In the genomic region with DNA sequence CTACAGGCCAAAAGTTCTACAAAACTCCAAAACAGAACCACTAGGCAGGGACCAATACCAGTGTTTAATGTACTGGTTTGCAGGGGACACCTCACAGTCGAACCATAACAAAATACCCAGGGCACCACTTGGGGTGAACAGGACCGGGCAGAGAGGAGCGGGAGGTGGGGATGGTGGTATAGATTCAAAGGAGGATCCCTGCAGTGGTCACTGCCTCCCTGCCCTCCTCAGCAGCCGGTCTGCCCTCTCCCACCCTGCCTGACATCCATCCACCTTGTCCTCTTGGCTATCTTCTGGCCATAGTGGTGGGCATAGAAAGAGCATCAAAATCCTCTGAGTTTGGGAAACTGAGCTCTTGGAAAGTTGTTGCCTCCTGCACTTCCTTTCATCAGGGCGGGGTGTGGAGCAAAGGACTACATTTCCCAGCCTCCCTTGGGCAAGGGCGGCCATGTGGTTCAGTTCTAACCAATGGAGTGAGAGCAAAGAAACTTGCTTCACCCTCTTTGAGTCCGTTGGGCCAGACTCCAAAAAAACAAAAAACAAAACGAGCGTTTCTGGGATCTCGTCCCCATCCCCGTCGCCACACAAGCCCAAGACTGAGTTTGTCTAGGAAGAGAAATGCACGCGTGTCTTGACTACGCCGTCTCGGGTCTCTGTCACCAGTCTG, we compare ENCODE assay signal across 7 mouse cellular contexts. TPM values are rescaled to one million over a fixed set of nuclear protein-coding genes. Genes with fewer than 3 reads are reported as not detected.
DNase-seq lines count a peak whose midpoint lies in the region; ATAC-seq and TF ChIP-seq lines count a peak whose summit lies in the region.

No protein-coding gene starts in this region.

- H3K4me3 ChIP-seq in E14TG2a.4 (replicated peaks; ENCODE audit: low read length): peak overlapping the region; percentile 65
- H3K4me3 ChIP-seq in embryonic facial prominence, embryonic 15.5 days (replicated peaks): peak overlapping the region; percentile 50
- peak overlapping the region; percentile 51 for H3K4me3 ChIP-seq in heart, embryonic 12.5 days
- peak overlapping the region; percentile 42 for H3K4me3 ChIP-seq in kidney, embryonic 14.5 days (ENCODE audit: low read length)
- peak overlapping the region; percentile 37 for H3K4me3 ChIP-seq in liver, postnatal 0 days (ENCODE audit: low read depth, low read length)
- H3K4me3 ChIP-seq in neural tube, embryonic 13.5 days: peak overlapping the region; percentile 42

- no peak for TF ChIP-seq EP300 in liver, postnatal 0 days (IDR thresholded peaks at IDR 0.05; ENCODE audit: low read depth)

- peak; percentile 87 for ATAC-seq in embryonic facial prominence, embryonic 15.5 days (ENCODE audit: insufficient number of reproducible peaks, low FRiP score, low TSS enrichment, low read depth)
- ATAC-seq in heart, embryonic 12.5 days (ENCODE audit: insufficient number of reproducible peaks, low FRiP score): peak; percentile 82
- ATAC-seq in kidney, embryonic 14.5 days (ENCODE audit: low FRiP score, low TSS enrichment): peak; percentile 85
- ATAC-seq in liver, postnatal 0 days: peak; percentile 92
- peak; percentile 83 for ATAC-seq in neural tube, embryonic 13.5 days (ENCODE audit: low read depth)

- H3K27me3 ChIP-seq in E14TG2a.4 (ENCODE audit: insufficient read depth, low read length): no peaks in the 10 kb centered on the region
- H3K27me3 ChIP-seq in embryonic facial prominence, embryonic 15.5 days: no peaks in the 10 kb centered on the region
- no peaks in the 10 kb centered on the region for H3K27me3 ChIP-seq in heart, embryonic 12.5 days (replicated peaks)
- no peaks in the 10 kb centered on the region for H3K27me3 ChIP-seq in kidney, embryonic 14.5 days (ENCODE audit: control insufficient read depth, insufficient read depth, low read length)
- no peaks in the 10 kb centered on the region for H3K27me3 ChIP-seq in liver, postnatal 0 days (ENCODE audit: insufficient read depth, low read length)
- H3K27me3 ChIP-seq in neural tube, embryonic 13.5 days: no peaks in the 10 kb centered on the region

- no peaks in the 10 kb centered on the region for H3K36me3 ChIP-seq in E14TG2a.4 (ENCODE audit: insufficient read depth, low read length)
- H3K36me3 ChIP-seq in embryonic facial prominence, embryonic 15.5 days: peaks cover 14% of the 10 kb centered on the region
- peaks cover 11% of the 10 kb centered on the region for H3K36me3 ChIP-seq in heart, embryonic 12.5 days
- H3K36me3 ChIP-seq in kidney, embryonic 14.5 days (ENCODE audit: control insufficient read depth, insufficient read depth, low read length): peaks cover 11% of the 10 kb centered on the region
- no peaks in the 10 kb centered on the region for H3K36me3 ChIP-seq in liver, postnatal 0 days (replicated peaks; ENCODE audit: insufficient read depth, low read length)
- H3K36me3 ChIP-seq in neural tube, embryonic 13.5 days: peaks cover 21% of the 10 kb centered on the region

- H3K9me3 ChIP-seq in E14TG2a.4 (ENCODE audit: low read length): no peaks in the 10 kb centered on the region
- no peaks in the 10 kb centered on the region for H3K9me3 ChIP-seq in embryonic facial prominence, embryonic 15.5 days (replicated peaks)
- H3K9me3 ChIP-seq in heart, embryonic 12.5 days (replicated peaks): no peaks in the 10 kb centered on the region
- no peaks in the 10 kb centered on the region for H3K9me3 ChIP-seq in kidney, embryonic 14.5 days (ENCODE audit: control insufficient read depth, low read length)
- H3K9me3 ChIP-seq in liver, postnatal 0 days (ENCODE audit: low read length): no peaks in the 10 kb centered on the region
- no peaks in the 10 kb centered on the region for H3K9me3 ChIP-seq in neural tube, embryonic 13.5 days

- TF ChIP-seq CTCF in E14TG2a.4 (conservative IDR thresholded peaks at IDR 0.05; ENCODE audit: low read length): no peak
- TF ChIP-seq CTCF in liver, postnatal 0 days (IDR thresholded peaks at IDR 0.05; ENCODE audit: low read depth): no peak

- WGBS in embryonic facial prominence, embryonic 15.5 days: 3% methylated on average over 17 of the region's 17 CpGs
- WGBS in heart, embryonic 12.5 days: 4% methylated on average over 17 of the region's 17 CpGs
- WGBS in kidney, embryonic 14.5 days: 4% methylated on average over 17 of the region's 17 CpGs
- 8% methylated on average over 17 of the region's 17 CpGs for WGBS in liver, postnatal 0 days (ENCODE audit: insufficient replicate concordance)
- WGBS in neural tube, embryonic 13.5 days: 5% methylated on average over 17 of the region's 17 CpGs

- peak; percentile 43 for DNase-seq in adrenal gland, adult 8-10 months
- peak; percentile 64 for DNase-seq in liver, postnatal 0 days

- peak overlapping the region; percentile 74 for H3K27ac ChIP-seq in embryonic facial prominence, embryonic 15.5 days (replicated peaks)
- no peak overlapping the region for H3K27ac ChIP-seq in heart, embryonic 12.5 days (ENCODE audit: poor library complexity, severe bottlenecking)
- H3K27ac ChIP-seq in kidney, embryonic 14.5 days (ENCODE audit: low read depth, low read length): no peak overlapping the region
- no peak overlapping the region for H3K27ac ChIP-seq in liver, postnatal 0 days (ENCODE audit: low read depth)
- H3K27ac ChIP-seq in neural tube, embryonic 13.5 days (replicated peaks): no peak overlapping the region

- peak overlapping the region; percentile 59 for H3K4me2 ChIP-seq in embryonic facial prominence, embryonic 15.5 days (replicated peaks)
- peak overlapping the region; percentile 66 for H3K4me2 ChIP-seq in heart, embryonic 12.5 days
- peak overlapping the region; percentile 49 for H3K4me2 ChIP-seq in kidney, embryonic 14.5 days (replicated peaks; ENCODE audit: low read depth, low read length)
- H3K4me2 ChIP-seq in liver, postnatal 0 days (ENCODE audit: low read depth, low read length): peak overlapping the region; percentile 64
- peak overlapping the region; percentile 57 for H3K4me2 ChIP-seq in neural tube, embryonic 13.5 days

- H3K9ac ChIP-seq in embryonic facial prominence, embryonic 15.5 days: peak overlapping the region; percentile 40
- 0 out of 2 replicates have a peak overlapping the region, but pooled peaks have one; percentile 56 for H3K9ac ChIP-seq in heart, embryonic 12.5 days
- H3K9ac ChIP-seq in kidney, embryonic 14.5 days (ENCODE audit: low read depth, low read length): peak overlapping the region; percentile 48
- H3K9ac ChIP-seq in liver, postnatal 0 days (replicated peaks): no peak overlapping the region
- H3K9ac ChIP-seq in neural tube, embryonic 13.5 days: peak overlapping the region; percentile 64

- H3K4me1 ChIP-seq in E14TG2a.4 (replicated peaks; ENCODE audit: low read depth, low read length): peaks cover 65% of the 10 kb centered on the region
- peaks cover 18% of the 10 kb centered on the region; the same call in 1 of the 2 replicates for H3K4me1 ChIP-seq in embryonic facial prominence, embryonic 15.5 days
- H3K4me1 ChIP-seq in heart, embryonic 12.5 days (replicated peaks): peaks cover 16% of the 10 kb centered on the region; the same call in 1 of the 2 replicates
- H3K4me1 ChIP-seq in kidney, embryonic 14.5 days (ENCODE audit: control insufficient read depth, insufficient read depth, low read length): no peaks in the 10 kb centered on the region
- peaks cover 5% of the 10 kb centered on the region; the same call in 1 of the 2 replicates for H3K4me1 ChIP-seq in liver, postnatal 0 days (ENCODE audit: insufficient read depth)
- H3K4me1 ChIP-seq in neural tube, embryonic 13.5 days (replicated peaks): peaks cover 11% of the 10 kb centered on the region

RNA-seq across cellular contexts. Expression of a gene that starts 16.5 kb away (rescaled TPM):
- total RNA-seq in adrenal gland, adult 8-10 months (2022): 1 to 10 TPM in 3 of 4 experiments, under 1 TPM in 1; 0.84 to 2.5 (median 1.4) TPM
- 0.47 and 0.53 TPM in 2 replicates for polyA plus RNA-seq in embryonic facial prominence, embryonic 15.5 days (2015; fragmentation: Nextera tagmentation; extraction: Ambion mirVana)
- 0.42 and 0.49 TPM in 2 replicates for polyA plus RNA-seq in heart, embryonic 12.5 days (2016; fragmentation: Nextera tagmentation; extraction: Ambion mirVana)
- 0.10 TPM in 1 of 2 replicates, not detected in the other for polyA plus RNA-seq in kidney, embryonic 14.5 days (2014; fragmentation: Nextera tagmentation; extraction: Ambion mirVana)
- 0.20 and 0.24 TPM in 2 replicates for polyA plus RNA-seq in liver, postnatal 0 days (2015; fragmentation: Nextera tagmentation; extraction: Ambion mirVana)
- polyA plus RNA-seq in neural tube, embryonic 13.5 days (2015; fragmentation: Nextera tagmentation; extraction: Ambion mirVana): 0.06 and 0.32 TPM in 2 replicates

RNA-seq across cellular contexts. Expression of a gene that starts 52.1 kb away (rescaled TPM):
- total RNA-seq in adrenal gland, adult 8-10 months (2022): 10 to 100 TPM in 2 of 4 experiments, 1 to 10 TPM in 2; 4.4 to 11.0 (median 7.7) TPM
- 39.5 and 40.3 TPM in 2 replicates for polyA plus RNA-seq in embryonic facial prominence, embryonic 15.5 days (2015; fragmentation: Nextera tagmentation; extraction: Ambion mirVana)
- 51.7 and 52.8 TPM in 2 replicates for polyA plus RNA-seq in heart, embryonic 12.5 days (2016; fragmentation: Nextera tagmentation; extraction: Ambion mirVana)
- 34.5 and 57.0 TPM in 2 replicates for polyA plus RNA-seq in kidney, embryonic 14.5 days (2014; fragmentation: Nextera tagmentation; extraction: Ambion mirVana)
- 0.46 and 0.62 TPM in 2 replicates for polyA plus RNA-seq in liver, postnatal 0 days (2015; fragmentation: Nextera tagmentation; extraction: Ambion mirVana)
- polyA plus RNA-seq in neural tube, embryonic 13.5 days (2015; fragmentation: Nextera tagmentation; extraction: Ambion mirVana): 137 and 153 TPM in 2 replicates

Comparison
In these comparisons a context has a peak if more than half of its experiments do, and no peak if none do; other contexts are left out.
1. RNA of a gene that starts 52.1 kb away (polyA plus RNA-seq): 137 to 153 TPM in neural tube, embryonic 13.5 days, 34.5 to 57.0 TPM in kidney, embryonic 14.5 days, 51.7 to 52.8 TPM in heart, embryonic 12.5 days and 39.5 to 40.3 TPM in embryonic facial prominence, embryonic 15.5 days; 0.46 to 0.62 TPM in liver, postnatal 0 days; every median in the first group is over 10 times any median in the second.
2. Peak in every context shown above with its lines, with median percentiles within 50 percentile points of each other: H3K4me3 ChIP-seq, ATAC-seq and H3K4me2 ChIP-seq.